Mouse (Mus musculus): ENCODE data around the gene Mfsd9. TPM values are rescaled to one million over a fixed set of nuclear protein-coding genes. Genes with fewer than 3 reads are reported as not detected.

Gene Mfsd9
- polyA plus RNA-seq, 1 experiment from 2014 or later = 3.3 TPM

DNA sequence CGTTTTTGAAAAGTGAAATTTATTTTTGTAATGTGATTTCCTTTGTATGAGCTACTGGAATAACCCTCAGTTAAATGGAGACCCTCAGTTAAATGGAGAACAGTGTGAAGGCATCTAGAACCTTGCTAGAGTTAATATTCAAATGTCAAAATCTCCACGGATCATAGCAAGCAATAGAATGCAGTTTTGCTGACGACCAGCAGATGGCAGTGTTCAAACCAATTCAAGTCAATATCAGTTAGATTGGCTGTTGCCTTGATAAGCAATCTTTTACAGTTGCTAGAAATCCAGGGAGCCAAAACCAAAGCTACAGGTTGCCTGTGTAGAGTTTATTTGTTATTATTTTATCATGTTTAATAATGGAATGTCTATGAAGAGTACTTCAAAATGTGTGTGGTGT lies 12.3 kb upstream of the Mfsd9 start:
- Histone ChIP-seq H3K27ac (no peak overlapping the region), H3K36me3 (no peaks in the 10 kb centered on the region), H3K9me3 (no peaks in the 10 kb centered on the region), H3K4me3 (no peak overlapping the region), H3K4me1 (replicated peaks) (no peaks in the 10 kb centered on the region), H3K27me3 (ENCODE audit: insufficient read depth, poor library complexity, severe bottlenecking) (no peaks in the 10 kb centered on the region)
- peak; percentile 39 for DNase-seq (ENCODE audit: low spot score)
- WGBS = 26% methylated on average over 3 of the region's 3 CpGs

DNA sequence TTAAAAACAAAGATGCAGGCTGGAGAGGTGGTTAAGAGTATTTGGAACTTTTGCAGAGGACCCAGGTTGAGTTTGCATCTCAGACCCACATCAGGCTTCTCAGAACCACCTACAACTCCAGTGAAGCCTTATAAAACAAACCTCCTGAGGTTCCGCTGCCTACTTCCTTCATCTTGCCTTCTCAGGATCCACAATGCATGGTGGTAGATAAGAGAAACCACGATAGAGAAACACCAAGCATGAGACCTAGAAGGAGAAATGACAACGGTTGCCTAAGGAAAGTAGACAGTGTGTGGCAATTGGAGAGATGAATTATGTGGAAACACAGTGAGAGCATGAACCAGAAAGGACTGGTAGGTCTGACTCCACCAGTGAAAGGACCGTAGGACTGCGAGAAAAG lies 10.4 kb upstream of the Mfsd9 start:
- 88% methylated on average over 5 of the region's 5 CpGs for WGBS
- no peak overlapping the region for H3K4me3 ChIP-seq
- H3K4me1 ChIP-seq (replicated peaks) = no peaks in the 10 kb centered on the region
- no peak overlapping the region for H3K27ac ChIP-seq
- no peaks in the 10 kb centered on the region for H3K9me3 ChIP-seq
- no peaks in the 10 kb centered on the region for H3K36me3 ChIP-seq
- no peak for DNase-seq (ENCODE audit: low spot score)
- H3K27me3 ChIP-seq (ENCODE audit: insufficient read depth, poor library complexity, severe bottlenecking) = no peaks in the 10 kb centered on the region

DNA sequence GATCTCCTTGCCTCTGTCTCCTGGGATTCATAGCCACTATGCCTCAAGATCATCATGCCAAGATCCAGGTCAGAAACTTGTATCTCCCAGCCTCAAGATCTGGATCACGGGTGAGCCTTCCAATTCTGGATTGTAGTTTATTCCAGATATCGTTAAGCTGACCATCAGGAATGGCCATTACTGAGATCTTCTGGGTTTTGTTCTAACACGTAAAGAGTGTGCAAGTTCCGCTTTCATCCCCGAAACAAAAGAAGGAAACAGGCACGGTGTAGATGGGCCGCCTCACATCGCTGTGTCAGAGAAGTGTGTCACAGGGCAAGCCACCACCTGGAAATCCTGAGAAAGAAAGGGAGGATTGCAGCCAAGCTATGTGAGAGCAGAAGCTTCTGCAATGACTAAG lies 8.6 kb upstream of the Mfsd9 start:
- H3K27ac ChIP-seq = no peak overlapping the region
- no peaks in the 10 kb centered on the region for H3K4me1 ChIP-seq (replicated peaks)
- no peaks in the 10 kb centered on the region for H3K36me3 ChIP-seq
- DNase-seq (ENCODE audit: low spot score) = no peak
- no peaks in the 10 kb centered on the region for H3K9me3 ChIP-seq
- H3K27me3 ChIP-seq (ENCODE audit: insufficient read depth, poor library complexity, severe bottlenecking) = no peaks in the 10 kb centered on the region
- H3K4me3 ChIP-seq = no peak overlapping the region
- WGBS = 92% methylated on average over 8 of the region's 8 CpGs

DNA sequence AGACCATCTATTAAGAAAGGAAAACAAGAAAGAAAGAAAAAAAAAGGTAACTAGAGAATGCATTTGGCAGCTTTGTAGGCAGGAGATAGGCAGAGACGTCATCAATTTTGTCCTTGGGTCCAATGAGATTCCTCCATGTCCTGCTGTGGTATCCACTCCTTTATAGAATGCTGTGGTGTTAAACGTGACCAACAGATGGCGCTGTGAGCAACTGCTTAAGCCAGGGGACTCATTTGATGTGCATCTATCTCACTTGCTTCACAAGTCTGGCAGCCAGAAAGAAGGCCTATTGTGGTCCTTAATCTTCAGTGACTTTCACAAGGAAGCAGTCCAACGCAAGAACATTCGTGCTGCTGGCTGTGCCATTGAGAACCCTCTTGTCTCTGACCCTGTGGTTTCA lies 6.9 kb upstream of the Mfsd9 start:
- H3K27ac ChIP-seq = no peak overlapping the region
- peak; percentile 73 for DNase-seq (ENCODE audit: low spot score)
- no peaks in the 10 kb centered on the region for H3K9me3 ChIP-seq
- no peaks in the 10 kb centered on the region for H3K4me1 ChIP-seq (replicated peaks)
- no peak overlapping the region for H3K4me3 ChIP-seq
- no peaks in the 10 kb centered on the region for H3K36me3 ChIP-seq
- H3K27me3 ChIP-seq (ENCODE audit: insufficient read depth, poor library complexity, severe bottlenecking) = no peaks in the 10 kb centered on the region
- WGBS = 16% methylated on average over 5 of the region's 5 CpGs

DNA sequence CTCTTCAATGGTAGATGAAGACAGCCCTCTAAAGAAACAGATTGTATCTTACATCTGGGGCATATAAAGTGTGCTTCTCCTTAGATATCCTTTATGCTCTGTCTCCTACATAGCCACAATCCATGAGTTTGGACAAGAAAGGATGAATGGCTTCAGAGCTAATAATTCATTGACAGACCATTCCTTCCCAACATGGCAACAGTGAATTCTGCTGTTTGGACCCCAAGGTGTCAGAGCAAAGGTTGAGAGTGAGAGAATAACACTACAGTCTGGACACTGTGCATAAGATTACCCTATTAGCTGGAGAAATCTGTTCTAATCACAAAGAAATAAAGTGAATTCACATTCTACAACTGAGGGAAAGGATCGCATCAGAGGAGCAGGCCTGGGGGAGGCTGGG lies 5.0 kb upstream of the Mfsd9 start:
- Histone ChIP-seq H3K4me1 (replicated peaks) (peaks cover 7% of the 10 kb centered on the region), H3K4me3 (no peak overlapping the region), H3K9me3 (no peaks in the 10 kb centered on the region), H3K36me3 (no peaks in the 10 kb centered on the region), H3K27me3 (ENCODE audit: insufficient read depth, poor library complexity, severe bottlenecking) (no peaks in the 10 kb centered on the region), H3K27ac (no peak overlapping the region)
- WGBS = 90% methylated on average over 1 of the region's 1 CpGs
- no peak for DNase-seq (ENCODE audit: low spot score)

DNA sequence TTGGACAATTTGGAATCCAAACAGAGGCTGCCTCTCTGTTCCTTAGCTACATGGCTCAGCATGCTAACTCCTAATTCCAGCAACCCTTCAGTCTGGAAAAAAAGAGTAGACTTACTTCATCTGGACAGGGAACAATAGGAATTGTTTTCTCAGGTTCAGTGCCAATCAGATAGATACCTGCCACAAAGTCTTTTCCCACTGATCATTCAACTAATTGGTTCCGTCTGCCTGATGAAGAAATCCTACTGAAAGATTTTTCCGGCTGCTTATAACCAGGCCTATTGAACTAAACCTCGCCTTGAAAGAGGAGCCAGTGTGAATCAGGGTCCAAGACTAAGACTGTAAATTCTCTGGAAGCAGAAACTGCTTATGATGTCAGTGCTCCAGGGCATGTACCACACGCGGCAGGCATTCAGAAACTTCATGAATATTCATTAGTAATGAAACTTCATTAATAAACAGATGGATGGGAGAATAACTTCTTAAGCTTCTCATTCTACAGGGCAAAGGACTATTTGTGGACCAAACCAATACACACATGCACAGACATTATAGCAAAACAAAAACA lies 737 bp downstream of the Mfsd9 start:
- 45% methylated on average over 5 of the region's 5 CpGs for WGBS

DNA sequence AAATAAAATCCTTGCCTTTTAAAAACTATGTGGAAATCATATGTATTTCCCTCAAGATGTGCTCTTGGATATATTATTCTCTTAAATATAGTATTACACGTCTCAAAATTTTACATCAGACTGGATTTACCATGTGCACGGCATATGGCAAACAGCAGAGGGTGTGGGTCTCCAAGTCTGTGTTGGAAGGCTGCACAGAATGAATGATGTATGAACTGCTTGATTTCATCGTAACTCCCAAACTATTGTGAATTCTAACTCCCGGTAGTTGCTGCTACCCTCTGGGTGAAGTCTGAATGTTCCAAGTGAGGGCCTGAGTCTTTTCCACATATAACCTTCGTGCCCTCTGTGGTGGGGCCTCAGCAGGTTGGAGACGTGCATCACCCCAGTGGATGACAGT lies 1.5 kb downstream of the Mfsd9 start:
- WGBS = 87% methylated on average over 6 of the region's 6 CpGs
- DNase-seq (ENCODE audit: low spot score) = no peak
- H3K36me3 ChIP-seq = no peaks in the 10 kb centered on the region

More for the DNA sequence above, 737 bp downstream of the Mfsd9 start:
- peak overlapping the region; percentile 74 for H3K4me3 ChIP-seq
- no peaks in the 10 kb centered on the region for H3K27me3 ChIP-seq (ENCODE audit: insufficient read depth, poor library complexity, severe bottlenecking)
- H3K9me3 ChIP-seq = no peaks in the 10 kb centered on the region
- no peak for DNase-seq (ENCODE audit: low spot score)
- H3K4me1 ChIP-seq (replicated peaks) = peaks cover 18% of the 10 kb centered on the region
- H3K27ac ChIP-seq = peak overlapping the region; percentile 82; the same call in 1 of the 2 replicates
- H3K36me3 ChIP-seq = no peaks in the 10 kb centered on the region

DNA sequence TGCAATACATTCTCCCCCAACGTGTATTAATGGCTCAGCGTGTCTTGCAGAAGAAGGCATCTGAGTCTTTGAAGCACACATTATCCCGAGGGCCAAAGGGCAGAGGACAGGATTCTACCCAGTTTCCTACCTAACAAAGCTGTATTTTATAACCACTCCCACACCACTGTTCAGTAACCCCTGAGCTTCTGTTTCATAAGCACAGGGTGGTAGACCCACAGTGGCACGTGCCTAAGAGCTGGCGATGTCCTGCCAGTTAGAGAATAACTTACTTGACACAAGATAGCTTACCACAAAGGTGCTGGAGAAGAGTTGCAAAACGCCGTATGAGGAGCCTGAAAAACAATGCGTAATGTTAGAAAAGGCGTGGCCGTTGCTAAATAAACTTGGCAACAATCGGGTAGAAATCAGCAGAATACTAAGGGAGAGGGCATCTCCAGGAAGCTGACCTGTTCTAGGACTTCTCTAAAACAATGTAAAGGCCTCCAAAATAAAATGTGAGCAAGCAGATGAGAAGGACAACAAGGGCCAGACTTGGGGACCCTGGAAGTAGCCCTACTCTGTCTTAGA lies 4.5 kb downstream of the Mfsd9 start:
- H3K36me3 ChIP-seq = no peaks in the 10 kb centered on the region
- H3K27ac ChIP-seq = no peak overlapping the region
- H3K27me3 ChIP-seq (ENCODE audit: insufficient read depth, poor library complexity, severe bottlenecking) = no peaks in the 10 kb centered on the region
- no peak for DNase-seq (ENCODE audit: low spot score)
- WGBS = 87% methylated on average over 11 of the region's 11 CpGs
- H3K9me3 ChIP-seq = no peaks in the 10 kb centered on the region
- peaks cover 15% of the 10 kb centered on the region for H3K4me1 ChIP-seq (replicated peaks)
- no peak overlapping the region for H3K4me3 ChIP-seq

More for the DNA sequence above, 1.5 kb downstream of the Mfsd9 start:
- no peaks in the 10 kb centered on the region for H3K27me3 ChIP-seq (ENCODE audit: insufficient read depth, poor library complexity, severe bottlenecking)
- H3K27ac ChIP-seq = no peak overlapping the region
- no peak overlapping the region for H3K4me3 ChIP-seq
- no peaks in the 10 kb centered on the region for H3K9me3 ChIP-seq
- peaks cover 18% of the 10 kb centered on the region for H3K4me1 ChIP-seq (replicated peaks)

DNA sequence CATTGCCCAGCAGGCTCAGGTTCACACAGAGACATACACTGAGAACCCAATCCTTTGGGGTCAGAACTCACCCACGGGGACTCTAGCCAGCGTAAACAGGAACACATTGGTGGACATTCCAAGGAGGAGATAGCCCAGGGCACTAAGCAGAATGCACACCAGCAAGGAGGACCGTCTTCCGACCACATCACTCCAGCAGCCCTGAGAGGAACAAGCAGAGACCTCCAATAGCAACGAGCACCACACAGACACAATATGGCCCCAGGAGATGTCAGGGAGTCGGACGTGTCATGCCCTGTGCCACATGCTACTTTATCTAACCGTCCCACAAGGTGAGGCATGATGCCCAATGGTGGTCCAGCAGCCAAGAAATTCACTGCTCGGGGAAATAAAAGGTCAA lies 6.2 kb downstream of the Mfsd9 start:
- WGBS = 90% methylated on average over 9 of the region's 9 CpGs
- H3K27me3 ChIP-seq (ENCODE audit: insufficient read depth, poor library complexity, severe bottlenecking) = no peaks in the 10 kb centered on the region

DNA sequence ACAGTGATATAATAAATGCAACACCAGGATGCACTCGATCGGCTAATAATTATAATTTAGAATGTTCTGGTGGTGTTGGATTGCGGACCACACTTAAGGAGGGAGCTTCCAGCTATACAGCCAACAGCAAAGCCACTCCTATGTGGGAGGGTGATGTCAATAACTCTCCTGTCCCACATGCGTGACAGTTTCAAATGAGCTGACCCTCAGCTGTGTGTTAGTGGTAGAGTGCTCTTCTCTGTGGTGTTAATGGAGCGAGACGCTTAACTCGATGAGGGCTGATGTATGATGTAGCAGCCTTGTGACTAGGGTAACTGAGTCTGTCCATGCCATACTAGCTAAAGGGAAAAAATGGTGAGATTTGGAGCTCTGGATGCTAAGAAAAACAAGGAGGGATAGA lies 7.0 kb downstream of the Mfsd9 start:
- peaks cover 6% of the 10 kb centered on the region; the same call in 1 of the 2 replicates for H3K9me3 ChIP-seq
- no peak overlapping the region for H3K27ac ChIP-seq
- H3K4me1 ChIP-seq (replicated peaks) = no peaks in the 10 kb centered on the region
- DNase-seq (ENCODE audit: low spot score) = no peak
- H3K36me3 ChIP-seq = peaks cover 13% of the 10 kb centered on the region
- H3K4me3 ChIP-seq = no peak overlapping the region
- 93% methylated on average over 7 of the region's 7 CpGs for WGBS
- H3K27me3 ChIP-seq (ENCODE audit: insufficient read depth, poor library complexity, severe bottlenecking) = no peaks in the 10 kb centered on the region

More for the DNA sequence above, 6.2 kb downstream of the Mfsd9 start:
- H3K27ac ChIP-seq = no peak overlapping the region
- no peak for DNase-seq (ENCODE audit: low spot score)
- no peaks in the 10 kb centered on the region for H3K4me1 ChIP-seq (replicated peaks)
- H3K9me3 ChIP-seq = no peaks in the 10 kb centered on the region
- peaks cover 5% of the 10 kb centered on the region for H3K36me3 ChIP-seq
- H3K4me3 ChIP-seq = no peak overlapping the region

DNA sequence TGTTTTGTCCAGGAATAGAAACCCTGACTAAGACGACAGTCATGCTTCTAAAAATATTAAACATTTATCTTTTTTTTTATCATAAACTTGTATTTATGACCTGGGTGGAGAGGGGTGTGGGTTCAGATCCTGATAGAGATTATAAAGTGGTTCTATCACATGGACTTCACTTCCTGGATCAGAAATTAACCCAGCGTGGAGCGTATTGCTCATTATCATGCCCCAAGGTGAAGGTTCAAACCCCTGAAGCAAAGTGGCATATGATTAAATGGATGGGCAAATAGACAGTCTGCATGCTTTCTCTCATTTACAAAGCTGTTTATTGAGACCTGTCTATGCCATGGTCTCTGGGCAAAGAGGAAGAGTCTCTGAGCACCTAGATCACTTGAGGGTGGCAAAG lies 13.7 kb downstream of the Mfsd9 start:
- H3K27ac ChIP-seq = no peak overlapping the region
- H3K9me3 ChIP-seq = peaks cover 6% of the 10 kb centered on the region; the same call in 1 of the 2 replicates
- no peak overlapping the region for H3K4me3 ChIP-seq
- DNase-seq (ENCODE audit: low spot score) = no peak
- peaks cover 14% of the 10 kb centered on the region for H3K36me3 ChIP-seq
- 89% methylated on average over 3 of the region's 3 CpGs for WGBS
- no peaks in the 10 kb centered on the region for H3K4me1 ChIP-seq (replicated peaks)
- H3K27me3 ChIP-seq (ENCODE audit: insufficient read depth, poor library complexity, severe bottlenecking) = no peaks in the 10 kb centered on the region

DNA sequence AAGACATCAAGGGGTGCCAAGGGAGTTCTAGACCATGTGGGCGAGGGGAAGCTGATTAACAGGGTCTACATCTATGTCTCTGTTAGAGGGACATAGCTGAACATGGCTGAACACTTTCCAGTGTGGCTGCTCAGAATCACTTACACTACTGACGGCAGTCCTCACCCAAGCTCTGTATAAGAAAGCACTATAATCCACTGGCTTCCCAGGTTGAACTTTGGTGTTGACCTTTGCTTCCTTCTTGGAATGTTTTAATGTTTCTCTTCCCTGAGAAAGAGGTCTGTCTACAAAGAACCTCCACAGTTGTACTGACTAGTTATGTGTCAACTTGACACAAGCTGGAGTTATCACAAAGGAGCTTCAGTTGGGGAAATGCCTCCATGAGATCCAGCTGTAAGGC lies 14.4 kb downstream of the Mfsd9 start:
- H3K36me3 ChIP-seq = peaks cover 14% of the 10 kb centered on the region
- no peak overlapping the region for H3K4me3 ChIP-seq
- WGBS = 73% methylated on average over 2 of the region's 2 CpGs
- no peak for DNase-seq (ENCODE audit: low spot score)
- peaks cover 6% of the 10 kb centered on the region; the same call in 1 of the 2 replicates for H3K9me3 ChIP-seq
- no peaks in the 10 kb centered on the region for H3K27me3 ChIP-seq (ENCODE audit: insufficient read depth, poor library complexity, severe bottlenecking)
- no peaks in the 10 kb centered on the region for H3K4me1 ChIP-seq (replicated peaks)
- no peak overlapping the region for H3K27ac ChIP-seq

DNA sequence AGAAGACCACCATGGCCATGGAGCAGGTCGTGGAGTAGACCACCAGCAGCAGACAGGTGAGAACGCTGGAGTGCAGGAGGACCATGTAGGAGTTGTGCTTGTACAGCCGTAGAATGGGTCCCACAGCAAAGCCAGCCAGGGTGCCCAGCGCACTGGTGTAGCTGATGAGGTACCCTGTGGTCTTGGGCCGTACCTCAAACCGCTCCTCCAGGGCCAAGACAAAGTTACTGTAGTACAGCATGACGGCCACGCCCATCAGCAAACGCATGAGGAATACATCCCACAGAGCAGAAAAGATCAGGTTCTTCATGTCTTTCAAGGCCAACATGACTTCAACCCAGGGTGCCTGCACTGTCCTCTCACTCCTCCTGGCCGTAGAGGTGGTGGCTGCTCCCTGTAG lies 16.4 kb downstream of the Mfsd9 start:
- Histone ChIP-seq H3K4me1 (replicated peaks) (0 out of 2 replicates have a peak, but pooled peaks cover 5% of the 10 kb centered on the region), H3K9me3 (peaks cover 6% of the 10 kb centered on the region; the same call in 1 of the 2 replicates), H3K27me3 (ENCODE audit: insufficient read depth, poor library complexity, severe bottlenecking) (no peaks in the 10 kb centered on the region), H3K27ac (no peak overlapping the region), H3K36me3 (peaks cover 7% of the 10 kb centered on the region), H3K4me3 (no peak overlapping the region)
- DNase-seq (ENCODE audit: low spot score) = no peak
- 93% methylated on average over 10 of the region's 10 CpGs for WGBS

Data from hindbrain, embryonic 10.5 days (tissue).